Mouse (Mus musculus): ENCODE measurements around the gene Madcam1. TPM values are rescaled to one million over a fixed set of nuclear protein-coding genes. Genes with fewer than 3 reads are reported as not detected.

Madcam1 gene
- not detected for polyA plus RNA-seq (2014; fragmentation: Illumina TruSeq; extraction: RNeasy Lipid Tissue Mini Kit (QIAGEN cat#74804))

GRCm38 (mm10) chr10:79664131-79664665 is at the start of gene Madcam1:
Gene Madcam1, plus strand, starts transcription at chr10:79664559.

DNA sequence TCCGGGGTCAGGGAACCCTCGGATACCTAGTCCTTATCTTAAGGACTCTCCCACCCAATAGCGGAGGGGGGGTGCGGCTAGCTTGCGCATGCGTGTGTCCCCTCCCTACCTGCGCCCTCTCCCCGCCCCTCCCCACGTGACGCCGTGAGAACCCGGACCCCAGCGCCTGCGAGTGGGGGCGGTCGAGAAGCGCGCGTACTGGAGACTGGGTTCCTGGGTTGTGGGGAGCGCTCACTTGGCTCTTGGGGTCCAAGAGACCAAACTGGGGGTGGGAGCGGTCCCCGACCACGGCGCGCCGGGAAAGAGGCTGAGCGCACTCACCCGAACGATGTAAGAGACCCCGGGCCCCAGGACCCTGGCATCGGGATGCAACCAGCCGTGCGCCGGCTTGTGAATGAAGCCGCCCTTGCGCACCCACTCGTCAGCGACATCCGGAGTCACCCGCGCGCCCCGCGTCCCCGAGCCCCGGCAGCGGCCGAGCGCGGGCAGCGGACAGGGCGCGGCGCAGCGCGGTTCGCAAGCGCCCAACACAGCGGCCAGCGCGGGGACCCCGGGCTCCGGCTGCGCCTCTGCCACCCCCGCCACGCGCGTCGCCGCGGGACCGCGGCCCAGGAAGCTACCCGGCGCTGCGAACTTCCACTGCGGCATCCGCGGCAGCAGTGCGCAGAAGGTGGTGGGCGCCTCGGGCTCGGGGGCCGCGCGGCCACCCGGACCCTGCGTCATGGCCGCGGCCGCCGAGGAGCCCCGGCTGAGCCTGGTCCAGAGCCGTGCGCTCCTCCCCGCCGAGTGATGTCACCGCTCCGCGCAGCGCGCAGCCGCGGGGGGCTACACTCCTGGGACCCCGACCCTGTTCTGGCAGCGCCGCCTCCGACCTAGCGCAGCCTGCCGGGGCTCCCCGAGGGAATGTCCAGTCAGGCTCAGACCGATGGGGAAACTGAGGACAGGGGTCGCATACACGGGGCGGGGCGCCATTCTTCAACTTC is 26.9 kb upstream of the Madcam1 start, which contains the start of gene Shc2:
Gene Shc2 (minus strand): TSS at position 791 of the 983 bp plus-strand sequence.

GRCm38 (mm10) chr10:79645711-79646110 is 18.6 kb upstream of the Madcam1 start, which contains the start of gene Odf3l2:
Gene Odf3l2, minus strand, starts transcription at chr10:79645738.

GRCm38 (mm10) chr10:79668771-79669575 is 4.6 kb downstream of the Madcam1 start, which contains the start of gene Tpgs1:
Gene Tpgs1, plus strand, starts transcription at chr10:79669369.

GRCm38 (mm10) chr10:79681591-79682245 is 17.4 kb downstream of the Madcam1 start, which contains the start of gene Cdc34:
Gene Cdc34, plus strand, starts transcription at chr10:79682195.

GRCm38 (mm10) chr10:79688720-79689119 is 24.4 kb downstream of the Madcam1 start, which contains the start of gene Gzmm:
Gene Gzmm, plus strand, starts transcription at chr10:79689020.

DNA sequence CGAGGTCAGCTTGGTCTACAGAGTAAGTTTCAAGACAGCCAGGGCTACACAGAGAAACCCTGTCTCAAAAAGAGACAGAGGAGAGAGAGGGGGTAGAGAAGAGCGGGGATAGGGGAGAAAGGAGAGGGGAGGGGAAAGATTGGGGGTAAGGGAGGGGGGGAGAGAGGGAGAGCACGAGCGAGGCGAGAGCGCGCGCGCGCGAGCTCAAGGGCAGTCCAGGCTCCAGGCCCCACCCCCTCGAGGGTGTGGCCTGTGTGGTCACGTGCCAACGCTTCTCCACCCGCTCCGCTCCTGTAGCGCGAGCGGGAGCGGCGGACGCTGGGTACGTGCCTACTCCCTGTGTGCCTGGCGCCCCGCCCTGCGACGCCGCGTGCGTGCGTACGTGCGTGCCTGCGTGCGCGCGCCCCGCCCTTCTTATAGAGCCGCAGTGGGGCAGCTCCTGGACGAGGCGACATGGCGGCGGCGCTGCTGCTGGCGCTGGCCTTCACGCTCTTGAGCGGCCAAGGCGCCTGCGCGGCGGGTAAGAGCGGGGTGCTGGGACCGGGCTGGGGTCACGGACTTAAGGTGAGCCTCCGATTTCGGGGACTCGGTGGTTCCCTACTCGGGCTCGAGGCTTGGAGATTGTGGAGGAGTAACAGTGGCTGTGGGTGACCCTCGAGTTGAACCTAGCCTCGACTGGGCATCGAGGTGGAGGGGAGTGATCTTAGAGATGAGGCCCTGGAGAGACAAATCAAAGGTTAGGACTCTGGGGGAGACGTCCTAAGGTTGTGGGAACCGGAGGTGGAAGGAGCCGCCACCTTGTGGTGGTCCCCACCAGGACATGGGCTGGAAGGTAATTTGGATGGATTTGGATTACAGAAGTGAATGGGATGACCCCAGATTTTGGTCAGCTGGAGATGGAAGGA is 40.0 kb downstream of the Madcam1 start, which contains the start of gene Bsg:
Gene Bsg (plus strand): TSS at position 427 of the 905 bp plus-strand sequence.

GRCm38 (mm10) chr10:79716254-79716987 is 52.1 kb downstream of the Madcam1 start, which contains the start of gene Hcn2:
Gene Hcn2, plus strand, starts transcription at chr10:79716634.

Other genes with a start within 250 kb of the Madcam1 start
- gene Vmn2r83, start 195.8 kb upstream of the Madcam1 start, polyA plus RNA-seq (2014; fragmentation: Illumina TruSeq; extraction: RNeasy Lipid Tissue Mini Kit (QIAGEN cat#74804)) = not detected
- gene Plpp2, start 130.8 kb upstream of the Madcam1 start, polyA plus RNA-seq (2014; fragmentation: Illumina TruSeq; extraction: RNeasy Lipid Tissue Mini Kit (QIAGEN cat#74804)) = 1.3 TPM
- gene Mier2, start 109.4 kb upstream of the Madcam1 start, polyA plus RNA-seq (2014; fragmentation: Illumina TruSeq; extraction: RNeasy Lipid Tissue Mini Kit (QIAGEN cat#74804)) = not detected
- not detected for gene Theg, start 77.2 kb upstream of the Madcam1 start, polyA plus RNA-seq (2014; fragmentation: Illumina TruSeq; extraction: RNeasy Lipid Tissue Mini Kit (QIAGEN cat#74804))
- not detected for gene C2cd4c, start 50.5 kb upstream of the Madcam1 start, polyA plus RNA-seq (2014; fragmentation: Illumina TruSeq; extraction: RNeasy Lipid Tissue Mini Kit (QIAGEN cat#74804))
- gene Shc2, start 26.6 kb upstream of the Madcam1 start, polyA plus RNA-seq (2014; fragmentation: Illumina TruSeq; extraction: RNeasy Lipid Tissue Mini Kit (QIAGEN cat#74804)) = 1.7 TPM
- not detected for gene Odf3l2, start 18.8 kb upstream of the Madcam1 start, polyA plus RNA-seq (2014; fragmentation: Illumina TruSeq; extraction: RNeasy Lipid Tissue Mini Kit (QIAGEN cat#74804))
- gene Tpgs1, start 4.8 kb downstream of the Madcam1 start, polyA plus RNA-seq (2014; fragmentation: Illumina TruSeq; extraction: RNeasy Lipid Tissue Mini Kit (QIAGEN cat#74804)) = not detected
- gene Cdc34, start 17.6 kb downstream of the Madcam1 start, polyA plus RNA-seq (2014; fragmentation: Illumina TruSeq; extraction: RNeasy Lipid Tissue Mini Kit (QIAGEN cat#74804)) = not detected
- gene Gzmm, start 24.5 kb downstream of the Madcam1 start, polyA plus RNA-seq (2014; fragmentation: Illumina TruSeq; extraction: RNeasy Lipid Tissue Mini Kit (QIAGEN cat#74804)) = not detected
- 239 TPM for gene Bsg, start 39.9 kb downstream of the Madcam1 start, polyA plus RNA-seq (2014; fragmentation: Illumina TruSeq; extraction: RNeasy Lipid Tissue Mini Kit (QIAGEN cat#74804))
- gene Hcn2, start 52.1 kb downstream of the Madcam1 start, polyA plus RNA-seq (2014; fragmentation: Illumina TruSeq; extraction: RNeasy Lipid Tissue Mini Kit (QIAGEN cat#74804)) = 0.20 TPM
- gene Polrmt, start 82.0 kb downstream of the Madcam1 start, polyA plus RNA-seq (2014; fragmentation: Illumina TruSeq; extraction: RNeasy Lipid Tissue Mini Kit (QIAGEN cat#74804)) = not detected
- not detected for gene Fgf22, start 90.5 kb downstream of the Madcam1 start, polyA plus RNA-seq (2014; fragmentation: Illumina TruSeq; extraction: RNeasy Lipid Tissue Mini Kit (QIAGEN cat#74804))
- gene Rnf126, start 102.4 kb downstream of the Madcam1 start, polyA plus RNA-seq (2014; fragmentation: Illumina TruSeq; extraction: RNeasy Lipid Tissue Mini Kit (QIAGEN cat#74804)) = 0.29 TPM
- 1.2 TPM for gene Fstl3, start 112.7 kb downstream of the Madcam1 start, polyA plus RNA-seq (2014; fragmentation: Illumina TruSeq; extraction: RNeasy Lipid Tissue Mini Kit (QIAGEN cat#74804))
- not detected for gene Prss57, start 126.4 kb downstream of the Madcam1 start, polyA plus RNA-seq (2014; fragmentation: Illumina TruSeq; extraction: RNeasy Lipid Tissue Mini Kit (QIAGEN cat#74804))
- 0.77 TPM for gene Palm, start 129.0 kb downstream of the Madcam1 start, polyA plus RNA-seq (2014; fragmentation: Illumina TruSeq; extraction: RNeasy Lipid Tissue Mini Kit (QIAGEN cat#74804))
- gene Misp, start 156.4 kb downstream of the Madcam1 start, polyA plus RNA-seq (2014; fragmentation: Illumina TruSeq; extraction: RNeasy Lipid Tissue Mini Kit (QIAGEN cat#74804)) = not detected
- gene Ptbp1, start 189.9 kb downstream of the Madcam1 start, polyA plus RNA-seq (2014; fragmentation: Illumina TruSeq; extraction: RNeasy Lipid Tissue Mini Kit (QIAGEN cat#74804)) = 114 TPM
- not detected for gene Prtn3, start 209.9 kb downstream of the Madcam1 start, polyA plus RNA-seq (2014; fragmentation: Illumina TruSeq; extraction: RNeasy Lipid Tissue Mini Kit (QIAGEN cat#74804))
- gene Plppr3, start 210.1 kb downstream of the Madcam1 start, polyA plus RNA-seq (2014; fragmentation: Illumina TruSeq; extraction: RNeasy Lipid Tissue Mini Kit (QIAGEN cat#74804)) = not detected
- not detected for gene Elane, start 221.7 kb downstream of the Madcam1 start, polyA plus RNA-seq (2014; fragmentation: Illumina TruSeq; extraction: RNeasy Lipid Tissue Mini Kit (QIAGEN cat#74804))
- 1.5 TPM for gene Cfd, start 226.3 kb downstream of the Madcam1 start, polyA plus RNA-seq (2014; fragmentation: Illumina TruSeq; extraction: RNeasy Lipid Tissue Mini Kit (QIAGEN cat#74804))
- gene Med16, start 244.4 kb downstream of the Madcam1 start, polyA plus RNA-seq (2014; fragmentation: Illumina TruSeq; extraction: RNeasy Lipid Tissue Mini Kit (QIAGEN cat#74804)) = 0.37 TPM
- gene Gm26602, start 246.3 kb downstream of the Madcam1 start, polyA plus RNA-seq (2014; fragmentation: Illumina TruSeq; extraction: RNeasy Lipid Tissue Mini Kit (QIAGEN cat#74804)) = not detected